Mouse (Mus musculus) monocyte, adult 2 months (primary cell): ENCODE measurements at regions not wholly inside any gene's neighbourhood (a gene's known extent, or its start where the extent isn't known, plus 50 kb on each side); places are given as distances from the start of the nearest gene placed in this dataset.

Source experiments
- DNase-seq, 2 experiments: peaks; one replicate each; pipeline ENCODE4 v3.0.0; 2022; ENCODE audit warnings: low spot score in 2 of 2, low read depth in 1 of 2

GRCm38 (mm10) chr17:44419405-44419729 is 231.0 kb downstream of the Clic5 start:
- no peak for DNase-seq

DNA sequence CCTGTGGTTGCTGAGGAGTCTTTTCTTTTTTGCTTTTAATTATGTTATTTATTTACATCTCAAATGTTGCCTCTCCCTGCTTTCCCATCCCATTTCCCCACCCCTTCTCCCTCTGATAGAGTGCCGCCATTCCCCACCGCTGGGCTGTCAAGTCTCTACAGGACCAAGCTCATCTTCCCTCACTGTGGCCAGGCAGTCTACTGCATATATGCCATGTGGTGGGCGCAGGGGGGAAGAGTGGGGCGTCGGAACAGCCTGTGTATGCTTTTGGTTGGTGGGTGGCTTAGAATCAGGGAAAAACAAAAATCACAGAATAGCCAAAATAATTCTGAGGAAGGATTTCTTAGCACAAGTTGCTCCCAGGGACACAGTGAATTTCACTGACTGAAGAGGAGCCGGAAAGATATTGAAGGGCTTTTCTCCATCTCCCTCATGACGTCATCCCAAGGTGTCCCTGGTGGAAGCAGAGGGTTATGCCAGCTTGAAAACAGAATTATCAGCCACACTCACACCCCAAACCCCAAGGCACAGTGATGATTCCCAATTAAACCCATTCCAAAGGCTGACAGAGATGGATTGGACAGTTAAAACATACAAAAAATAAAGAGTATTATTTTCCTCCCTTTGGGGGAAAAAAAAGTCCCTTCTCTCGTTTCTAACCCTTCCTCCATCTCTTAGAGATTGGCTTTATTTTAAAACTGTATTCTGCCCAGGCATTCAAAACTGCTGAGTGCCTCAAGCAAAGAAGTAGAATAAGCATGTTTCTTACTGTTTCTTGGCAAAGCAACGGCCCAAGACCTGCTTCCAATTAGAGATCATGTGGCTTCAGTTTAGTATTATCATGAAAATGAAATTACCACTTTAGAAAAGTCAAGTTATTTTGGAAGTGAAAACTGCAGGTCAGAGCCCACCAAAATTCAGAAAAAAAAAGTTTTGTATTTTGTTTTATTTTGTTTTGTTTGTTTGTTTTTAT is 232.0 kb downstream of the Clic5 start:
- DNase-seq, result no peak

DNA sequence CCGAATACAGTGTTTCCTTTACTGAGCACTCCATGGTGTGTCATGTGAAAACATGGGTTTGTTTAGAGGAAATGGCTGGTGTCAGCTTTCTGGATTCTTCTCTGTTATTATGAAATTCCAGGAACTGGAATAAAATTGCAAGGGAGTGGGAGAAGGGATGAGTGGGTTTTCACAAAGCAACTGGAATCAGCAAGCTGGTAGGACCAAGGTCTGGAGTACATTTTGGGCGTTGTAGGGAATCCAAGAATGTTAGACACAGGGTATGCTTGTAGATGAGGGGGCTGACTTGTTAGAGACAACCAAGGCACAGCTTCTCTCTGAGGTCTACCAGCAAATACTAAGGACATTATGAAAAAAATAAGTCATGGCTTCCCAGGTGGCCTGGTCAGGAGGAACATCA is 233.8 kb downstream of the Clic5 start:
- DNase-seq, result no peak

DNA sequence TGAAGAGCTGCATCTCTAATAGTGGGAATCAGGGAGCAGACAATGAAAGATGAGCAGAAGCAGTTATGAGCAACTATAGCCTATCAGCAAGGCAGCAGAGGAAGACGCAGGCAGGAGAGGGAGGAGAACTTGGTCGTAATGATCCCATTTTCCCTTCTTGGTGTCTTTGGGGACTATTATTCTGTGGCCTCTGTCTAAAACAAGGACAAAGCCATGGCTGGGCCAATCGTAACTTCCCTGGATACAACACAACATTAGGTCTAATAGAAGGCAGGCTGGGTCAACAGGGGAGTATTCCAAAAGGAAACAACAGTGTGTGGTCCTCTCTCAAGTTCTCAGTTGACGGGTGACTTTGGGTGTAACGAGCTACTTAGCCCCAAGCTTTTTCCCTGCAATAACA is 234.5 kb downstream of the Clic5 start:
- DNase-seq, result no peak

GRCm38 (mm10) chr17:44423471-44423985 is 235.1 kb downstream of the Clic5 start:
- no peak for DNase-seq

- DNase-seq, result no peak
Observed at GRCm38 (mm10) chr17:44432524-44433295, 244.3 kb downstream of the Clic5 start.

DNA sequence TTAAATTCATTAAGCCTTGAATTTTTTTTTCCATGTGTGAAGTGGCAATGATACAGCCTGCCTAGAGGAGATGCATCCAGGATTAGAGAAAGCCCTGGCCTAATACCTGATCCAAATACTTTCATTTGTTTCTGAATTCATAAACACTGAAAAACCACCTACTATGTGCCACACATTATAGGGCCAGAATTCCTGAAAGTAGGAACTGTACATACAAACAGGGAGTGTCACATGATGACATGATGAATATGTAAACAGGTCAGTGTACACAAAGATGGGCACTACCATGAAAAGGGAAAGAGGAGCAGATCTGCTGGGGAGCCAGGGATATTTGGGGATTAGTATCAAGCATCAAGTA is 244.9 kb downstream of the Clic5 start:
- DNase-seq, result no peak

GRCm38 (mm10) chr17:44436536-44437043 is 248.2 kb downstream of the Clic5 start:
- DNase-seq, result peak in 1 of 2 experiments; percentile 6

GRCm38 (mm10) chr17:44438526-44438925 is 250.1 kb downstream of the Clic5 start:
- no peak for DNase-seq

- no peak for DNase-seq
Observed at GRCm38 (mm10) chr17:44443460-44443859, 255.1 kb downstream of the Clic5 start.

DNA sequence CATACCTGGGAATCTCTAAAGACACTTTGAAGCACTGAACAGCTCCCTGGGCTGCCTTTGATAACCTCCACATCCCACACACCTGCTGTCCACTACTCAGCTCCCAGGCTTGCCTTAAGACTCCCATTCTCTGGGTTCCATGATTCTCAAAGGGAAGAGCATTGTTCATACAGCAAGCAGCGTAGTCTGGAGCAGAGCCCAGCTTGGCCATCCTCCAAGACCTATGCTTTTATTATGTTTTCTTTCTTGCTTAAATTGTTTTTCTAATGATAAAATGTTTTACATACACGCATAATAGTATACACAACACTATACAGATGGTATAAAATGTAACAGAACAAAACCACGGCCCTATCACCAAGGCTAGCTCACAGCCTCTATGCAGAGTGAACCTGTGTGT is 257.0 kb downstream of the Clic5 start:
- no peak for DNase-seq
